Mouse (Mus musculus) kidney, adult 2 months (tissue): ENCODE measurements around the gene Pdzd2.

Experiments used
- CTCF ChIP-seq: fragments of 200-500 bp; conservative IDR thresholded peaks from 2 replicates; pipeline ENCODE4 v1.5.1; 2011; ENCODE audit warnings: low read depth, mild to moderate bottlenecking, control low read depth, low read length, moderate library complexity, mixed read lengths; ENCODE audit not compliant: insufficient read depth, insufficient read length
- POLR2A ChIP-seq: fragments of 200-500 bp; IDR thresholded peaks from one replicate; pipeline ENCODE4 v1.6.1; 2011; ENCODE audit warnings: low read depth, low read length, control low read depth

DNA sequence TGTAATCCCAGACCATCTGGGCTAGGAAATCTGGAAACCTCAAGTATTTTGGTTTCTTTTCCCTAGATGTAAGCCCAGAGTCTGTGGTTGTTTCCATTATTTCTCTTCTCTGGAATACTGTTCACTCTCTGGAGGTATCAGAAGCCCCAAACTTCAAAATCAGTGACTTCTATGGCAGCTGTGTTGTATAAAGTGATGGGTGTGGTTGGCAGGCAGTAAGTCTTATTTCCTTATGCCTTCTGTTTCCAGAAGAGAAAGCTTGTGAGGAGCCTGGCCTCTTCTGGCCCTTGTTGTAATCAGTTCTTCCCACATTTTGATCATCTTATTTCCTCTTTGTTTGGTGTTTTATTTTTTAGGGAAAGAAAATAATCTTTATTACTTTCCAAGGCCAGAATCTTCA is 408.8 kb downstream of the Pdzd2 start:
- TF ChIP-seq CTCF (no peak), POLR2A (no peak)
